Mouse (Mus musculus) gastrocnemius, postnatal 36 days (tissue): Measurements from ENCODE around the gene Ubtd1. TPM values are rescaled to one million over a fixed set of nuclear protein-coding genes. Genes with fewer than 3 reads are reported as not detected.

Experiments used
- DNase-seq, 2 experiments: peaks; one replicate each; pipeline ENCODE4 v3.0.0; 2022
- intact Hi-C: fragments of 180-260 bp; cut with DNase I; formaldehyde crosslinking; loops from one replicate; pipeline ENCODE4 v1.15.1; 2025
- long read RNA-seq, 2 experiments: library from polyadenylated mRNA; stranded (forward); transcript quantifications; one replicate each; pipeline ENCODE4 v2.0.0; 2021
- total RNA-seq, 2 experiments: library from RNA; stranded (reverse); gene quantifications; 2 replicates each; pipeline ENCODE4 v1.2.3; 2021

Gene Ubtd1
- total RNA-seq: 10 to 100 TPM; 11.7 to 13.4 TPM
- long read RNA-seq, experiment 1, transcript Ubtd1-201 (3 exons, 1,529 nt): major isoform, 13 of 22 reads
- long read RNA-seq, experiment 1, partial matches to known transcripts: 0 of 22 reads
- long read RNA-seq, experiment 1, other reads (novel, unspliced or antisense): 8 of 22 reads
- long read RNA-seq, experiment 2, transcript Ubtd1-201 (3 exons, 1,529 nt): major isoform, 10 of 20 reads
- long read RNA-seq, experiment 2, partial matches to known transcripts: 0 of 20 reads
- long read RNA-seq, experiment 2, other reads (novel, unspliced or antisense): 10 of 20 reads

DNA sequence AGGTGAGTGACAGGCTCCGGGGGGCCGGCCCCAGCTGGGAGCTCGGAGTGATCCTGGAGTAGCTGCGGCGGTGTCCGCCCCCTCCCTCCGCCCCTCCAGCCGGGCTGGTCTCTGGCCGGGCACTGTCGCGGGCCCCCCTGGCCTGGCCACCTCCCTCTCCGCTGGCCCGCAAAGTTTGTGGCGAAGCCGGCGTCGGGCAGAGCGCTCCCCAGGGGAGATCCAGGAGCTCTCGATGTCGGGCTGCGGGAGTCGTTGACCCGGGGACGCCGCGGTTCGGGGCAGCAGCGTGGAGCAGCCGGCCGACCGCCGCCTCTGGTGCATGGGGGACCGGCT lies at the start of gene Ubtd1:
Gene Ubtd1 (plus strand): TSS at position 169 of the 333 bp plus-strand sequence.
- no peak for DNase-seq
- intact Hi-C loops: no loop called here

DNA sequence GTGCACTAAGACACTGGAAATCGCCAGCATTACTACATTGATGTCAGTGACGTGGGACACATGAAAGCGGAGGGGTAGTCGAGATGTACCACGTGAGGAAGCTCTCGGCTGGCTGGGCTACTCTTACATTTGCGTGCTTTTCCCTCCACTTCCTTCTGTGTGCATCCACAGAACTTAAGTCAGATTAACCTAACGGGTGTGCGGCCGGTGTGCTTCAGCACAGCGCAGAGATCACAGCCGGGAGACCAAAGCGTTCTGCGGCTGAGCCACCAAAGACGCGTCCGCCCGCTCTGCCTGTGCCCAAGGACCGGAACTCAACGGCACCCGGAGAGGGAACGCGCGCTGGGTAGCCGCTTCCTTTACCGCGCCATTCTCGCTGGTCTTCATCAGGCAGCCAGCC lies 48.9 kb upstream of the Ubtd1 start:
- no peak for DNase-seq
- intact Hi-C loops: no loop called here

DNA sequence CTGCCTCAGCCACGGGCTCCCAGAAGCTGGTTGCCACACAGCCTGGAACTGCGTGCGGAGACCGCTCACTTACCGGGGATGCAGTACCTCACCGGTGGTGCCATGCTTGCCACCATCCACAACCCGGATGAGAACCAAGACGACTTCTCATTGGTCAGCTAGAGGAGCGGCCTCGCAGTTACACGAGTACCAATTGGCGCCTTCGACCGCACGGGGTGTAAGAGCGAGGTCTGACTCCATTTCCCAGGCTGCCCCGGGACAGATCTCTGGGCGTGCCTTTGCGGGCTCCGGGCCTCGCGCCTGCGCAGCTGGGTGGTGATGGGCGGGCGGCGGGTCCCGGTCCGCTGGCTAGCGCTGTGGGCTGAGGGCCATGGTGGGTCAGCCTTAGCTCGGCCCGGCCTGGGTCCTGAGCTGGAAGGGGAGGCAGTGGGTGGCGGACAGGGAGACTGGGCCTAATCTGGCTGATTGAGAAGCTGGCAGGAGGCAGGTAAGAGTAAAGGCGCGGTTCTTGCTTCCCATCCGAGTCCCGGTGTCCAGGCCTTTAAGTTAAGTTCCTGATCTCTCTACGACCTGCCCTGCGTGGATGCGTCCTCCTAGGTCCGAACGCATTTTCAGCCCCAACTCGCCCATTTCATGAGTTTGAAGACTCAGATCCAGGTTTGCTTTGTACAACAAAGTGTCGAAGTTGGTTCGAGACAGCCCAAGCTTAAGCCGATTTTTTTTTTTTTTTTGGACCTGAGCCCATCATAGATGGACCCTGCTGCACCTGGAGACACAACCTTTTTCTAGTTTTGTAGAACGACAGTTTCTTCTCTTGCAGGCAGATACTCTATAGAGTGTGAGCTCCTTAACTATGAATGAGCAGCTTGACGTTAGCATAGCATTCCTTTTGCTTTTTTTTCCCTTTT lies 48.1 kb upstream of the Ubtd1 start, which contains the start of the genes Exosc1 and Zdhhc16:
Gene Exosc1 (minus strand): TSS at position 245 of the 908 bp plus-strand sequence.
Gene Zdhhc16 (plus strand): TSS at position 302 of the 908 bp plus-strand sequence.
- peak; percentile 95 to 96 for DNase-seq

DNA sequence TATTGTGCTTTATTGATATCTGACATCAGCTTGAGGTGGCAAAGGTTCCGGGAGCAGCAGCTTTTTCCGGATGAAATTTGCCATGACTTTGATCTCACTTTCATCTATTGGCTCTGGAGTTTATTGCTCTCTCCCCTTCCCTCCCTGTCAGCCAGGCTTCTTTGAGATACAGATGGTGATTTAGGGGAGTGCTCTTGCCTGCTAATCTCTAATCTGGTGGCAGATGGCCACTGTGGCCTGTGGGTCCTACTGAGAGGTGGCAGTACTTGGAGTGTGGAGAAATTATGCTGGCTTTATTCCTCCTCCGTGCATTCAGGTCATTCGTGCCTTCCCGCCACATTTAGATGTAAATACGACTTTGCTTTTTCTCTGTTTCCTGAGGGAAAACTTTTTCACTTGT lies 47.4 kb upstream of the Ubtd1 start:
- DNase-seq: no peak
- intact Hi-C loops: no loop called here

More for the DNA sequence above, 48.1 kb upstream of the Ubtd1 start, which contains the start of the genes Exosc1 and Zdhhc16:
- intact Hi-C loops: no loop called here

DNA sequence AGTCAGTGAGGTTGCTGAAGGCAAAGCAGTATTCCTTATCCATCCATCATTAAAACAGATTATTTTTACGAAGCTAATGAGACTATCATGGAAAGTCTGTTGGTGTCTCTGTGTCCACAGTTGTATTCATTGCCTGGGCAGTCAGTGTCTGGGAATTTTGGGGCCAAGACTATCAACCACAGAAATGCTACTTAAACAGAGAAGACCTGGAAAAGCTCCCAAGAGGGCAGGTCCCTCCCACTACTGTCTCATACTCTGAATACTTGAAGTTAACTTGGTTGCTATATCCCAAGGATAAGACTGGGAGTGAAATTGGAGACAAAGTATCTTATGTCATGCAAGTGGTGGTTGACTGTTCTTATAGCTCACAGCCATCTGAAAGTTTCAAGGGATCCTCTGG lies 45.6 kb upstream of the Ubtd1 start:
- DNase-seq: no peak
- intact Hi-C loops: no loop called here

DNA sequence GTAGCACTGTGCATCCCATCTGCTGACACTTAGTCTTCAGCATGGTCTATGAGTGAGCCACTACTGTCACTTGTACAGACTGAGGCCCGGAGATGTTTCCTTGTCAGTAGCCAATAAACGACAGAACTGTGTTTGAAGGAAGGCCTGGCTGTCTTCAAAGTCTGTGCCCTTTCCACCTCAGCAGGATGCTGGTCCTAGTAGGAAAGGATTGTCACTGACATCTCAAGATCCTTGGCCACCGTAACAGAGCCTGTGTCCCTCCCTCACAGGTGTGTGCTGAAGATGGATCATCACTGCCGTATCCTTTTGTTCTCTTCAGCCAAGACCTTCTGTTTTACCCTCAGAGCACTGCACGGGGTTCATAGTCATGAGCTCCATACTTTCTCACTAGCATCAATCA lies 43.0 kb upstream of the Ubtd1 start:
- intact Hi-C loops: no loop called here

DNA sequence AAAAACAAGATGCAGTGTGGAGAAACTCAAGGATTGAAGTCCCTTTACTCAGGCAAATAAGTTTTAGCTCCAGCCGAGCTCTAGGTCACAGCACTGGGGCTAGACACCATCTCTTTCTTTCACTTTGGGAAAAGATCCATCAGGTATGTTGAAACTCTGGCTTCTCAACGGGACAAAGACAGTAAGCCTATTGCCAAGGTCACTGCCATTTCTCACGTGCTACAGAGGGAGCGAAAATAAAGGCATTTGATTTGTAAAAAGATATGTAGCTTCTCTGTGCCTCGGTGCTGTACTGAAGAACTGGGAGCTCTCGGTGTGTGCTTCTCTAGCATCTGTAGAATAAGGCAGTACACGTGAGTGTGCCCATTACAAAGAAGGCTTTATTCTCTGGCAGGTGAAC lies 37.7 kb upstream of the Ubtd1 start:
- intact Hi-C loops: no loop called here
- no peak for DNase-seq

More for the DNA sequence above, 43.0 kb upstream of the Ubtd1 start:
- no peak for DNase-seq

DNA sequence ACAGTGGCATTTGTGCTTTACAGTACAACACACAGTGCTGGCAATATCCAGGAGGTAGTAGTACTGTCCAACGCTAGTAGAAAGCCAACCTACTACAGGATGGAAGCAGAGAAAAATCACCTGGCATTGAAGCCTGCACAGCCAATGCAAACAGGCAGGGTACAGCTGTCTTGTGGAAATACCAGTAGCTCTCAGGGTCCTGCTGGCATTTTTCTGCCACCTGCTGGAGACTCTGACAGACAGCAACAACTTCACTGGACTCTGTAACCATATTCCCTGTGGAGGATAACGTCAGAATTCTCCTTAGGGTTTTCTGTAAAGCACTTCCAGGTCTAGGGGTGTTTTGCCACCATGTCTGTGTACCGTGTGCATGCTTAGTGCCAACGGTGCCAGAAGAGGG lies 29.3 kb upstream of the Ubtd1 start:
- intact Hi-C loops: no loop called here

DNA sequence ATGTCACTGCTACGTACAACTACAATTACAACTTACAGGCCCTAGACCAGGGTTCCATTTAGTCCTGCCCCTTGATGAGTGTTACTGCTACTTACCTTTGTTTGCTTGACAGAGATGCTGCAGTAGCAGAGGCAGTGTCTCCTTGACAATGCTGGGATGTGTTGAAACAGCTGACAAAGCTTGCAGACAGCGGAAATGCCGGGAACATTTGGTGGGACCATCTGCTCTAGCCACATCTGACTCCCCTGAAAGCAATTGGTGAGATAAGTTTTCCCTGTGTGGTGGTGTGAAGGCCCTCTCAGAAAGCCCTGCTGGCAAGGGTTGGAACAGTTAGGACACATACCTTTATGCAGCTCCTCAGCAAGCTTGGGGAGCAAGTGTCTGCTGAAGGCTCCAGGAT lies 28.0 kb upstream of the Ubtd1 start:
- intact Hi-C loops: no loop called here
- DNase-seq: no peak

More for the DNA sequence above, 29.3 kb upstream of the Ubtd1 start:
- DNase-seq: no peak

DNA sequence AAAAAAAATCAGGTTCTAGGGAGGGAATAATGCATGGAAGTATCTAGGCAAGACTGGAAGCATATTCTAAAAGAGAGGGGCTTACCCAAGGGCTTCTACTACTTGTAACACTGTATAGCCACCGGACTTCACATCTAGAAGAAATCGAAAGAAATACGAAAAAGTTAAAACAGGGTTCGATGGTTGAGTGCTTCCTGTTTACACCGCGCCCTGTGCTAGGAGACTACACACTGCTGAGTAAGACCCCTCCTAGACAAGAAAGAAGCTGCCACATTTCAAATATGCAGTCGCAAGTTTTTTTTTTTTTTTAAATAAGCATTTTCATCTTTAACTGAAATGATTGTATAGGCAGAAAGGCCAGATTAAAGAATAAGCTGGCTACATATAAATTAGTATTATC lies 11.9 kb upstream of the Ubtd1 start:
- DNase-seq: no peak
- intact Hi-C loops: no loop called here

DNA sequence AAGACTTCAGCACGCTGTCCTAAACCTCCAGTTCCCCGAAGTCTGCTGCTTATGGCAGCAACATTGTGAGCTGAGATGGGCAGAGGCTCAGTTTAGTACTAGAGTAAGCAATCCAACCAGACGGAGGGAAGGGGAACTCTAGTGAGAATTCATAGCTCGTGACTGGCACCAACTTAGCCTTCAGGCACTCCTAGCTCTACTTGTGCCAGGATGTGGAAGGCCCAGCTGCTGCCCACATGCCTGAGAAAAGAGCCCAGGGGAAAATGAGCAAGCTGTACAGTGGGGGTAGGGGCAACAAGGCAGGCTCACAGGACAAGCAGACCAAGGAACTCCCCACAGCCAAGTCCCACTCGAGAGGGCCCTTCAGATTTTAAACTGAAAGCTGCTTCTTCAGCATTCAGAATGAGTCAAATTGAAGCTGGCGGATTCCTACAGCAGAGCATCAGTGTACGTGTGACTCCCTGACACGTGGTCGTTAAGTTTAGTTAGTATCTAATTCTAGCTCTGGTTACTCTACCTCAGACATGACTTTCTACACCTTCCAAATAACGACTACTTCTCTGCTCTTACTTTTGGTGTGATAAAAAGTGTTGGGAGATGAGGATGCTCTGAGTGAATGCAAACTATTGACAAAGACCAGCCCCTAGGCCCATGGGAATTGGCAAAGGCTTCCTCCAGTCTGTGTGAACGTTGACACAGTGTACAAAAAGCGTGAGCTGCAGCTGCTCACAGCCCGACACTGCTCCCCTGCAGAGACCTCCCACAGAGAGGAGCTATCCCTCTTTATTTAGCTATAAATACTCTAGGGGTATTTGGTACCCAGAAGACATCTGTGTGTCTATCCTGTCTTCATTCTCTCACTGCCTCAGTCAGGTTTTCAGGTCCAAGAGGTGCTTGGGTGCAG lies 7.4 kb upstream of the Ubtd1 start:
- intact Hi-C loops: no loop called here
- DNase-seq: no peak

DNA sequence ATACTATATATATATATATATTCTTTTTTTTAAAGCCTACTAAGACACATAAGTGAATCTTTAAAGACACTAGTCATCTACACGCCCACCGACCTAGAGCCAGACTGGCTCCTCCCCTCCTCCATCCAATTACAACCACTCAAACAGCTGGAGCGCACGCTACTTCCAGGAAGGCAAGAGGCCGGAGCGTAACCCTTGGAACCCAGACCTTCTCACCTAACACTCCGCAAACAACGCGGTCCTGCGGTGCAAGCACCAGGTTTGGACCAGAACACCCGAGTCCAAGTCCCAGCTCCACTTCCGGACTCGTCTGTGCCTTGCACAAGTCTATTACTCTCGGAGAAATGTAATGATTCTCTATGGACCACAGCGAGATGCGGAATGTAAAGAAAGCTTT lies 1.1 kb upstream of the Ubtd1 start:
- peak in 1 of 2 experiments; percentile 18 for DNase-seq
- intact Hi-C loops: no loop called here

DNA sequence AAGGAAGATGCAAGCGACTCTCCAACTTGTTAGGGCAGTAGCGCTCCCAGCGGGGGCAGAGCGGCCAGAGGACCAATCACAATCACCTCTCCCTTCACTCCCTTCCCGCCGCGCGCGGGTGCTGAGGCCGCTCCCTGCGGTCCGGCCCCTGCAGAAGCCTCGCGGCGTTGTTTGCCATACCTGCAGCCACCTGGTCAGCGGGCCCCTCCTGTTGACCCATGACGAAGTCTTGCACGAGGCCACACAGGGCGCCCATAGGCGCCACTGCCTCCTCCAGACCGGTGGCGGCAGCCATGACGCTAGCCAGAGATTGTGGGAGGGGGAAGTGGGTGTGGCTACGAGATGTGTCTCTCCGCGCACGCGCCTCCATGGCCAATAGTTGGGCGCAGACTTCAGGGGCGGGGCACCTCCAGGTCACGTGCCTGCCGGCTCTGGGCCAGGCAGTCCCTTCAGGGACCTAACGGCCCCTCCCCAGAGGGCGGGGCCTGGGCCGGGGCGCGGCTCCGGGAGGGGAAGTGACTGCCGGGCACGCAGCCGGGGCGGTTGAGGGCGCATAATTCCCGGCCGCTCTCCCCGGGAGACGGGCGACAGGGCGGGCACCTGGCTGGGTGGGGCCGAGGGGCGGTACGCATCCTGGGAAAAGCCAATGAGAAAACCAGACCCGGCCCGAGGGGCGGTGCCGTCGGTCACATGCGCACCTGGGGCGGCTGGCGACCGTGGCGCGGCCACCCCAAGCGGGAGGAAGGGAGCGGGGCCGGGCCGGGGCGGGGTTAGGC lies 556 bp upstream of the Ubtd1 start, which contains the start of gene Mms19:
Gene Mms19 (minus strand): TSS at position 339 of the 776 bp plus-strand sequence.
- intact Hi-C loops: no loop called here
- peak; percentile 98 to 99 for DNase-seq

DNA sequence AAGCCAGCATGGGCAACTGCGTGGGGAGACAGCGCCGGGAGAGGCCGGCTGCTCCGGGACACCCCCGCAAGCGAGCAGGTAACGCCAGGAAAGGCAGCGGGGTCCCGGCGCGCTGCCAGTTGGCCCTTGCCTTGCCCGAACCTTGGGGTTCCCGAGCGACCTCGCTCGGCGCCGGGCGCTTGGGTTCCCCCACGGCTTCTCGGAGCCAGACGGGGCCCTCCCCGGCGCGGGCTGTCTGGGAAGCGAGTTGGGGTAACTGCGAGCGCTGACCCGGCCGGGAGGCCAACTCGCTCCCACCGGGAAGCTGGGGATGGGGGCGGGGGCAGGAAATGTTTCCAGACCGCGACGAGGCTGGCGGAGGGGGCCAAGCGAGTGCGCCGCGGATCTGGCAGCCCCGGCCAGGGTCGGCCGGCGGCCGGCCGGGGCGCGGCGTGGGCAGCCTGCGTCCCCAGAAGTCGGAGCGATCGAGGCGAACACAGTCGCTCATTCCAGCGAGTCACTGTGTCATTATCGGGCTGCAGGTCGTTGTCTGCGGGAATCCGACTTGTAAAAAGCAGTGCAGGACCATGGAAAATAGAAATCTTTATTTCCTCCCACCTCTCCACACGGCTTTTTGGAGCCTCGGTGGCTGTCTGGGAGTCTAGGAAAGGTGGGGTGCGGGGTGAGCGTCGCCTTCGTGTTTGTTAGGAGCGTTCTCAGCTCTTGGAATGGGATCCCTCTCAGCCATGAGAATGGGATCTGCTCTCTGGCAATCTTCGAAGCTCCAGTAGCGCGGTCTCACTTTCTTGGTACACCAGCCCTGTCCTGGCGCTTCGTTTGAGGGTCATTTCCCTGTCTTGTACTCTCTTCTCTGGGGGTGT lies 598 bp downstream of the Ubtd1 start:
- intact Hi-C loops: no loop called here
- DNase-seq: peak; percentile 30 to 52

DNA sequence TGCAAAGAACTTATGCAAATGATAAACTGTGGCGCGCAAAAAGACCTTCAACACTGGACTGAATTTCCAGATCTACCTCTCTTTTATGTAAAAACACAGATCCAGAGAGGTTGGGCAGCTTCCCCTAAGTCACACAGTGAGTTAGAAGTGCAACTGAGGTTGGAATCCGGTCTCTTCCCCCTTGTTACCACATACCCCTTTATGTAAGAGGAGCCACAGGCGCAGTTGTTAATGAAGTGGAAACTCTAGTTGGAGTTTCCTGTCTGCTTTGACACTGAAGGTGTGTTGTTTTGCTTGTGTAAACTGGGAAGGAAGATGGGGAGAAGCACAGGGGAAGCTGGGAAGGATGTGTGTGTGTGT lies 1.2 kb downstream of the Ubtd1 start:
- DNase-seq: no peak
- intact Hi-C loops: no loop called here

DNA sequence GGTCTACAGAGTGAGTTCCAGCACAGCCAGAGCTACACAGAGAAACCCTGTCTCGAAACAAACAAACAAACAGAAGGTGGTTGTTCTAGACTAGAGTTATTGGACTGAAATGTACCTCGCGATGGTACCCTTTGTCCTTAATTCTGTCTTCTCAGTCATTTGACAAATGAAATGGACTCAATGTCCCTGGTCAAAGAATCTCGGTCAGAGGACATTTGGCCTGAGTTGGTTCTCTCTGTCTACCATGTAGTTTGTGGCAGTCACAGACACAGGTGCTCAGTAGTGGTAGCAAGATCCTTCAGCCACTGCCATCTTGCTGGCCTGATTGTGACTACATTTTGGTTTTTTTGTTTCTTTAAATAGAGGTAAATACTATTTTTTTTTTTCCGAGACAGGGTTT lies 4.4 kb downstream of the Ubtd1 start:
- no peak for DNase-seq
- intact Hi-C loops: loop anchor here (2.0 kb wide), 1 partner anchor 15 kb away; no protein-coding TSS in a partner anchor

DNA sequence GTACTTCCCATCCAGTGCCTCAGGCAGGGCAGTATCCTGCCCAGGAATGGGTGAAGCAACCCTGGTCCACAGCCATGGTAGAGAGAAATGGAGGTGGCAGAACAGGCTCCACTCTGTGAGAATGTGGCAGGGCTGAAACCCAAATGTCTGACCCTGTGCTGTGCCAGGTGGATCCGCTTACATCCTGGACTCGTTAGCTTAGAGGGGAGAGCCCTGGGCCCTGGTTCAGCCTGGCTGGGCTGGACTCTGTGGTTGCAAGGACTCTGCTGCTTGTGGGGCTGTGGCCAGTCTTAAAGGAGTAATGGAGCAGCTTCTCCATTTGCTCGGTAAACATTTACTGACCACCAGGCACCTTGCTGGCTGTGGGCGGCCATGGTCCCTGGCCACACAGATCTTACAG lies 5.6 kb downstream of the Ubtd1 start:
- peak; percentile 43 to 50 for DNase-seq
- intact Hi-C loops: loop anchor here (2.0 kb wide), 1 partner anchor 14 kb away; no protein-coding TSS in a partner anchor

DNA sequence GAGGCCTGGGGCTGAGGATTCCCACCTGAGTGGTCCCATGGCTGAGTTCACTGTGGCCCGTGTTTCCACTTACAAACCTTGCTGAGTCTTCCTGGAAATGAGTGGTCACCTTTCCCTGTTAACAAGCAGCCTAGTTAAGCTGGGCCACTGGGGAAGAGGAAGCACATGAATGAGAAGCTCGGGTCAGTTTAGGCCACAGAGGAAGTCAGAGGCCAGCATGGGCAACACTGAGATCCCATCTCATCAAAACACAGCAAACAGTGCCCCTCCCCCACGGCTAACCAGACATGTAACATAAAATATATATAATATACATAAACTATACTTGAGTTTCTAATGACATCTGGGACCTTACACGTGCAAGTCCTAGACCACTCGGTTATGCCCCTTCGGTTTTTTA lies 8.2 kb downstream of the Ubtd1 start:
- intact Hi-C loops: no loop called here
- DNase-seq: no peak
